Mouse (Mus musculus): ENCODE results near the gene Kcnma1. TPM values are rescaled to one million over a fixed set of nuclear protein-coding genes. Genes with fewer than 3 reads are reported as not detected.

The Kcnma1 gene
- polyA plus RNA-seq, 1 experiment from 2014 or later: 0.19 TPM

GRCm38 (mm10) chr14:23854946-23855345 is 159.3 kb downstream of the Kcnma1 start:
- Histone ChIP-seq H3K4me1 (no peaks in the 10 kb centered on the region), H3K9ac (no peak overlapping the region), H3K27me3 (replicated peaks) (no peaks in the 10 kb centered on the region; the same call in 1 of the 2 replicates), H3K27ac (replicated peaks) (no peak overlapping the region), H3K36me3 (no peaks in the 10 kb centered on the region), H3K4me3 (no peak overlapping the region), H3K9me3 (no peaks in the 10 kb centered on the region), H3K4me2 (no peak overlapping the region)
- WGBS: 66% methylated on average over 2 of the region's 2 CpGs
- ATAC-seq (ENCODE audit: extremely low read depth, insufficient number of reproducible peaks, low FRiP score, low TSS enrichment): no peak

GRCm38 (mm10) chr14:23848529-23849141 is 165.7 kb downstream of the Kcnma1 start:
- H3K36me3 ChIP-seq: no peaks in the 10 kb centered on the region
- no peak overlapping the region for H3K4me2 ChIP-seq
- no peak overlapping the region for H3K27ac ChIP-seq (replicated peaks)
- no peaks in the 10 kb centered on the region; the same call in 1 of the 2 replicates for H3K27me3 ChIP-seq (replicated peaks)
- 55% methylated on average over 6 of the region's 6 CpGs for WGBS
- no peak overlapping the region for H3K4me3 ChIP-seq
- no peaks in the 10 kb centered on the region for H3K9me3 ChIP-seq
- H3K9ac ChIP-seq: no peak overlapping the region
- no peaks in the 10 kb centered on the region for H3K4me1 ChIP-seq
- ATAC-seq (ENCODE audit: extremely low read depth, insufficient number of reproducible peaks, low FRiP score, low TSS enrichment): no peak

GRCm38 (mm10) chr14:23846706-23847105 is 167.6 kb downstream of the Kcnma1 start:
- no peak overlapping the region for H3K27ac ChIP-seq (replicated peaks)
- H3K9ac ChIP-seq: no peak overlapping the region
- no peak overlapping the region for H3K4me3 ChIP-seq
- H3K9me3 ChIP-seq: no peaks in the 10 kb centered on the region
- no peaks in the 10 kb centered on the region for H3K36me3 ChIP-seq
- H3K4me2 ChIP-seq: no peak overlapping the region
- H3K27me3 ChIP-seq (replicated peaks): no peaks in the 10 kb centered on the region; the same call in 1 of the 2 replicates
- H3K4me1 ChIP-seq: no peaks in the 10 kb centered on the region
- 76% methylated on average over 4 of the region's 4 CpGs for WGBS
- no peak for ATAC-seq (ENCODE audit: extremely low read depth, insufficient number of reproducible peaks, low FRiP score, low TSS enrichment)

- H3K4me2 ChIP-seq: no peak overlapping the region
- no peaks in the 10 kb centered on the region for H3K4me1 ChIP-seq
- no peak overlapping the region for H3K27ac ChIP-seq (replicated peaks)
- H3K9ac ChIP-seq: no peak overlapping the region
- no peak for ATAC-seq (ENCODE audit: extremely low read depth, insufficient number of reproducible peaks, low FRiP score, low TSS enrichment)
- no peak overlapping the region for H3K4me3 ChIP-seq
- peaks cover 7% of the 10 kb centered on the region; the same call in 1 of the 2 replicates for H3K27me3 ChIP-seq (replicated peaks)
- H3K9me3 ChIP-seq: no peaks in the 10 kb centered on the region
- no peaks in the 10 kb centered on the region for H3K36me3 ChIP-seq
- WGBS: 74% methylated on average over 3 of the region's 3 CpGs
Measured at GRCm38 (mm10) chr14:23842025-23842424, 172.3 kb downstream of the Kcnma1 start.

- Histone ChIP-seq H3K27me3 (replicated peaks) (peaks cover 7% of the 10 kb centered on the region; the same call in 1 of the 2 replicates), H3K9me3 (no peaks in the 10 kb centered on the region), H3K4me2 (no peak overlapping the region), H3K9ac (no peak overlapping the region), H3K36me3 (no peaks in the 10 kb centered on the region), H3K4me3 (no peak overlapping the region), H3K4me1 (no peaks in the 10 kb centered on the region), H3K27ac (replicated peaks) (no peak overlapping the region)
- ATAC-seq (ENCODE audit: extremely low read depth, insufficient number of reproducible peaks, low FRiP score, low TSS enrichment): no peak
- 43% methylated on average over 5 of the region's 5 CpGs for WGBS
Measured at GRCm38 (mm10) chr14:23839613-23840012, 174.7 kb downstream of the Kcnma1 start.

- Histone ChIP-seq H3K4me3 (no peak overlapping the region), H3K4me2 (no peak overlapping the region), H3K9me3 (no peaks in the 10 kb centered on the region), H3K36me3 (no peaks in the 10 kb centered on the region), H3K9ac (no peak overlapping the region), H3K27me3 (replicated peaks) (peaks cover 16% of the 10 kb centered on the region), H3K4me1 (no peaks in the 10 kb centered on the region), H3K27ac (replicated peaks) (no peak overlapping the region)
- no peak for ATAC-seq (ENCODE audit: extremely low read depth, insufficient number of reproducible peaks, low FRiP score, low TSS enrichment)
- 51% methylated on average over 10 of the region's 10 CpGs for WGBS
Measured at GRCm38 (mm10) chr14:23835387-23836111, 178.7 kb downstream of the Kcnma1 start.

GRCm38 (mm10) chr14:23831284-23831683 is 183.0 kb downstream of the Kcnma1 start:
- Histone ChIP-seq H3K27me3 (replicated peaks) (peaks cover 26% of the 10 kb centered on the region), H3K4me3 (no peak overlapping the region), H3K9me3 (no peaks in the 10 kb centered on the region), H3K4me2 (no peak overlapping the region), H3K27ac (replicated peaks) (no peak overlapping the region), H3K4me1 (no peaks in the 10 kb centered on the region), H3K9ac (no peak overlapping the region), H3K36me3 (no peaks in the 10 kb centered on the region)
- 66% methylated on average over 5 of the region's 5 CpGs for WGBS
- ATAC-seq (ENCODE audit: extremely low read depth, insufficient number of reproducible peaks, low FRiP score, low TSS enrichment): no peak

- ATAC-seq (ENCODE audit: extremely low read depth, insufficient number of reproducible peaks, low FRiP score, low TSS enrichment): no peak
- Histone ChIP-seq H3K4me1 (no peaks in the 10 kb centered on the region), H3K36me3 (no peaks in the 10 kb centered on the region), H3K27ac (replicated peaks) (no peak overlapping the region), H3K4me2 (no peak overlapping the region), H3K9ac (no peak overlapping the region), H3K27me3 (replicated peaks) (peaks cover 34% of the 10 kb centered on the region), H3K9me3 (no peaks in the 10 kb centered on the region), H3K4me3 (no peak overlapping the region)
- WGBS: 36% methylated on average over 4 of the region's 4 CpGs
Measured at GRCm38 (mm10) chr14:23830316-23830715, 184.0 kb downstream of the Kcnma1 start.

- Histone ChIP-seq H3K9me3 (no peaks in the 10 kb centered on the region), H3K36me3 (no peaks in the 10 kb centered on the region), H3K4me2 (no peak overlapping the region), H3K27ac (replicated peaks) (no peak overlapping the region), H3K4me1 (no peaks in the 10 kb centered on the region), H3K27me3 (replicated peaks) (peaks cover 49% of the 10 kb centered on the region), H3K9ac (no peak overlapping the region), H3K4me3 (no peak overlapping the region)
- WGBS: 67% methylated on average over 3 of the region's 3 CpGs
- ATAC-seq (ENCODE audit: extremely low read depth, insufficient number of reproducible peaks, low FRiP score, low TSS enrichment): no peak
Measured at GRCm38 (mm10) chr14:23828711-23829320, 185.5 kb downstream of the Kcnma1 start.

GRCm38 (mm10) chr14:23824937-23825336 is 189.4 kb downstream of the Kcnma1 start:
- H3K4me2 ChIP-seq: no peak overlapping the region
- no peak overlapping the region for H3K4me3 ChIP-seq
- 59% methylated on average over 2 of the region's 2 CpGs for WGBS
- no peak for ATAC-seq (ENCODE audit: extremely low read depth, insufficient number of reproducible peaks, low FRiP score, low TSS enrichment)
- H3K27me3 ChIP-seq (replicated peaks): peaks cover 46% of the 10 kb centered on the region; the same call in 1 of the 2 replicates
- no peaks in the 10 kb centered on the region for H3K36me3 ChIP-seq
- H3K9ac ChIP-seq: no peak overlapping the region
- H3K4me1 ChIP-seq: no peaks in the 10 kb centered on the region
- no peak overlapping the region for H3K27ac ChIP-seq (replicated peaks)
- no peaks in the 10 kb centered on the region for H3K9me3 ChIP-seq

GRCm38 (mm10) chr14:23824267-23824666 is 190.0 kb downstream of the Kcnma1 start:
- Histone ChIP-seq H3K4me3 (no peak overlapping the region), H3K9ac (no peak overlapping the region), H3K4me2 (no peak overlapping the region), H3K9me3 (no peaks in the 10 kb centered on the region), H3K4me1 (no peaks in the 10 kb centered on the region), H3K27ac (replicated peaks) (no peak overlapping the region), H3K36me3 (no peaks in the 10 kb centered on the region), H3K27me3 (replicated peaks) (peaks cover 43% of the 10 kb centered on the region; the same call in 1 of the 2 replicates)
- WGBS: 50% methylated on average over 4 of the region's 4 CpGs
- no peak for ATAC-seq (ENCODE audit: extremely low read depth, insufficient number of reproducible peaks, low FRiP score, low TSS enrichment)
